Mouse (Mus musculus): ENCODE measurements around the gene Ankra2. TPM values are rescaled to one million over a fixed set of nuclear protein-coding genes. Genes with fewer than 3 reads are reported as not detected.

Ankra2 gene
- total RNA-seq (2021) = 10 to 100 TPM; 33.5 to 35.2 TPM

- intact Hi-C loops (cut with DNase I) = loop anchor here (5.0 kb wide), 1 partner anchor 34 kb away; no protein-coding TSS in a partner anchor
- DNase-seq (ENCODE audit: low spot score) = peak; percentile 94
Observed at GRCm38 (mm10) chr13:98262636-98263457, at the start of gene Ankra2, which contains the start of gene Utp15. Gene Ankra2 (plus strand): TSS chr13:98263074. Gene Utp15 (minus strand): TSS chr13:98263041.

GRCm38 (mm10) chr13:98222848-98223247 is 40.0 kb upstream of the Ankra2 start:
- intact Hi-C loops (cut with DNase I) = loop anchor here (1.0 kb wide), 1 partner anchor 192 kb away; no protein-coding TSS in a partner anchor
- no peak for DNase-seq (ENCODE audit: low spot score)

- intact Hi-C loops (cut with DNase I) = no loop called here
- no peak for DNase-seq (ENCODE audit: low spot score)
Observed at GRCm38 (mm10) chr13:98226225-98226624, 36.6 kb upstream of the Ankra2 start.

- no peak for DNase-seq (ENCODE audit: low spot score)
- intact Hi-C loops (cut with DNase I) = no loop called here
Observed at GRCm38 (mm10) chr13:98230511-98230910, 32.4 kb upstream of the Ankra2 start.

- intact Hi-C loops (cut with DNase I) = no loop called here
- DNase-seq (ENCODE audit: low spot score) = no peak
Observed at GRCm38 (mm10) chr13:98235451-98235850, 27.4 kb upstream of the Ankra2 start.

- no peak for DNase-seq (ENCODE audit: low spot score)
- intact Hi-C loops (cut with DNase I) = loop anchor here (1.0 kb wide), 1 partner anchor 209 kb away; no protein-coding TSS in a partner anchor
Observed at GRCm38 (mm10) chr13:98239978-98240641, 22.8 kb upstream of the Ankra2 start.

- no peak for DNase-seq (ENCODE audit: low spot score)
- intact Hi-C loops (cut with DNase I) = no loop called here
Observed at GRCm38 (mm10) chr13:98241531-98242282, 21.2 kb upstream of the Ankra2 start.

GRCm38 (mm10) chr13:98244571-98245350 is 18.1 kb upstream of the Ankra2 start:
- DNase-seq (ENCODE audit: low spot score) = no peak
- intact Hi-C loops (cut with DNase I) = no loop called here

GRCm38 (mm10) chr13:98245386-98245785 is 17.5 kb upstream of the Ankra2 start:
- no peak for DNase-seq (ENCODE audit: low spot score)
- intact Hi-C loops (cut with DNase I) = no loop called here

- intact Hi-C loops (cut with DNase I) = no loop called here
- DNase-seq (ENCODE audit: low spot score) = no peak
Observed at GRCm38 (mm10) chr13:98249594-98249993, 13.3 kb upstream of the Ankra2 start.

- DNase-seq (ENCODE audit: low spot score) = no peak
- intact Hi-C loops (cut with DNase I) = loop anchor here (10.0 kb wide), 1 partner anchor 1050 kb away; no protein-coding TSS in a partner anchor
Observed at GRCm38 (mm10) chr13:98254921-98255320, 8.0 kb upstream of the Ankra2 start.

GRCm38 (mm10) chr13:98263458-98263987 is 649 bp downstream of the Ankra2 start:
- intact Hi-C loops (cut with DNase I) = loop anchor here (5.0 kb wide), 1 partner anchor 34 kb away; no protein-coding TSS in a partner anchor
- DNase-seq (ENCODE audit: low spot score) = no peak

- intact Hi-C loops (cut with DNase I) = loop anchor here (2.0 to 5.0 kb wide), 2 partner anchors 33 to 51 kb away; no protein-coding TSS in a partner anchor
- DNase-seq (ENCODE audit: low spot score) = no peak
Observed at GRCm38 (mm10) chr13:98264111-98264510, 1.2 kb downstream of the Ankra2 start.

- intact Hi-C loops (cut with DNase I) = no loop called here
- DNase-seq (ENCODE audit: low spot score) = no peak
Observed at GRCm38 (mm10) chr13:98274023-98274422, 11.1 kb downstream of the Ankra2 start.

GRCm38 (mm10) chr13:98275646-98276045 is 12.8 kb downstream of the Ankra2 start:
- no peak for DNase-seq (ENCODE audit: low spot score)
- intact Hi-C loops (cut with DNase I) = no loop called here

GRCm38 (mm10) chr13:98276253-98276652 is 13.4 kb downstream of the Ankra2 start:
- intact Hi-C loops (cut with DNase I) = no loop called here
- no peak for DNase-seq (ENCODE audit: low spot score)

GRCm38 (mm10) chr13:98277501-98277900 is 14.6 kb downstream of the Ankra2 start:
- intact Hi-C loops (cut with DNase I) = no loop called here
- DNase-seq (ENCODE audit: low spot score) = no peak

GRCm38 (mm10) chr13:98279686-98280085 is 16.8 kb downstream of the Ankra2 start, which contains the start of gene Gm21976:
Gene Gm21976 (plus strand): TSS chr13:98279887.
- intact Hi-C loops (cut with DNase I) = no loop called here
- DNase-seq (ENCODE audit: low spot score) = no peak

Measured in heart, postnatal 25 days (tissue).